Mouse (Mus musculus) heart, postnatal 0 days (tissue): ENCODE data around the gene Herc6.

ENCODE experiments used
- CTCF ChIP-seq: IDR thresholded peaks from 2 replicates; pipeline ENCODE4 v1.5.1; 2016; ENCODE audit warnings: antibody characterized with exemption, control low read depth, low read depth
- EP300 ChIP-seq: IDR thresholded peaks from 2 replicates; pipeline ENCODE4 v1.6.1; 2016; ENCODE audit warnings: antibody characterized with exemption, low read depth

DNA sequence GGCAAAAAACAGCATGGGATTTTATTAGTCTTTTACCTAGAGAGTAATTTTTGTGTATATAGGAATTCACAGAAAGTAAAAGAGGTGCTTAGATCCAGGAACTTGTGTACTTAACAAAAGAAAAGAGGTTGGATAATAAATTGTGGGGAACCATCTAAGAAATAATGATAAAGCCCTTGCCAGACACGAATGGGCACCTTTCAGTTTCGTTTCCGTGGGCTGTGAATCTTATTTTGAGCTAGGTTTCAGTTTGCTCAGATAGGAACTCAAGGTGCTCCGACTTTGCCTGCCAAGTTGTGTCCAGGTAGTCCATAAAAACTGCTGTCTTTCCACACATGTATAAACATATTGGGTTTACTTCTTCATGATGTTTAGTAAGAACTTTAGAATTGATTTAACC, 1.6 kb downstream of the Herc6 start:
- TF ChIP-seq CTCF (no peak), EP300 (no peak)
